Mouse (Mus musculus): Measurements from ENCODE around the gene Ppp4c. TPM values are rescaled to one million over a fixed set of nuclear protein-coding genes. Genes with fewer than 3 reads are reported as not detected.

Gene Ppp4c
- total and polyA plus RNA-seq, 2 experiments, result 45.8 to 97.2 TPM

DNA sequence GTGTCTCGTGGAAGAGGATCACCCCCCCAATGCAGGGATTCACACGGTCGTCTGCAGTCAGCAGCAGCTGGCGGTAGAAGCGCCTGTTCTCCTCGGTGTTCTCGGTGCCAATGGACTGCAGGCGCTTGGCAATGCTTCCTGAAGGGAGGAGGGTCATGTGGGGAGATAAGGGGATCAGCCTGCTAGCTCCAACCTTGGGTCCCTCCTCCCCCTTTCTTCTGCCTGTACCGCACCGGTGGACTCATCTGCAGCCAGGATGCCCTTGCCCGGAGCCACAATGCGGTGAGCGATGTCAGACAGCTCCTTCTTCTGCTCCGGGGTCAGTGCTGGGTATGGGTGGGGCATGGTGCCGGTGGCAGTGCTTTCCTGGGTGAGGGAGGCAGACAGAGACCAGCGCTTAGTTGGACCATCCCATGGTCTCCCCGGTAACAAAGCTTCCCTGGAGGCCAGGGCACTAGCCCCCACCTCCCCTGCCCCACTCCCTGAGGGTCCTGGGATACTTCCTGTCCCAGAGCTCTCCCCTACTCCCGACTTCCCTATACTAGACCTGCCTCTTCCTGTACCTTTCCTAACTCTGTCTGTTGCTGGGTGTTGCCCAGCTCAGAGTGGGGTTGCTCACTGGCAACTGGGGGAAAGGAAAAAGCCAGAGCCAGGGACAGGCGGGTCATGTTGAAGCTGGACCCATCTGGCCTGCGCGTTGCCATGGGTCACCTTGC, 5.3 kb upstream of the Ppp4c start, which contains the start of gene Fam57b:
Fam57b (plus strand) TSS at position 258 of the 716 bp plus-strand sequence.
- 5% methylated on average over 21 of the region's 21 CpGs for WGBS
- H3K9ac ChIP-seq (ENCODE audit: low read depth, low read length), result peak within 1 kb of the TSS; percentile 89
- peak within 1 kb of the TSS; percentile 75 for H3K4me3 ChIP-seq (ENCODE audit: insufficient read depth, low read depth, low read length)
- peak; percentile 43 for DNase-seq (ENCODE audit: extremely low read depth, low read depth, low spot score)
- peaks cover 5% of the 10 kb centered on the region; the same call in 1 of the 2 replicates for H3K4me1 ChIP-seq (ENCODE audit: control insufficient read depth, insufficient read depth, low read length)
- peak within 1 kb of the TSS; percentile 82 for H3K27ac ChIP-seq (replicated peaks; ENCODE audit: insufficient read depth, low read depth, low read length)
- H3K36me3 ChIP-seq (ENCODE audit: control insufficient read depth, insufficient read depth, low read length), result peaks cover 17% of the 10 kb centered on the region
- H3K79me2 ChIP-seq (ENCODE audit: control insufficient read depth, insufficient read depth, low read length), result peaks cover 3% of the 10 kb centered on the region; the same call in 1 of the 2 replicates
- no peaks in the 10 kb centered on the region for H3K27me3 ChIP-seq (ENCODE audit: control insufficient read depth, insufficient read depth, low read length)
- TF ChIP-seq CTCF (IDR thresholded peaks at IDR 0.05; ENCODE audit: low read depth, low read length) (no peak), POLR2A (IDR thresholded peaks at IDR 0.05; ENCODE audit: extremely low read depth, insufficient read depth, low read length) (no peak)

- 79% methylated on average over 8 of the region's 8 CpGs for WGBS
- no peaks in the 10 kb centered on the region for H3K27me3 ChIP-seq (ENCODE audit: control insufficient read depth, insufficient read depth, low read length)
- peaks cover 8% of the 10 kb centered on the region; the same call in 1 of the 2 replicates for H3K79me2 ChIP-seq (ENCODE audit: control insufficient read depth, insufficient read depth, low read length)
- H3K4me3 ChIP-seq (ENCODE audit: insufficient read depth, low read depth, low read length), result no peak overlapping the region
- no peak overlapping the region for H3K27ac ChIP-seq (replicated peaks; ENCODE audit: insufficient read depth, low read depth, low read length)
- peaks cover 5% of the 10 kb centered on the region; the same call in 1 of the 2 replicates for H3K4me1 ChIP-seq (ENCODE audit: control insufficient read depth, insufficient read depth, low read length)
- no peak for DNase-seq (ENCODE audit: extremely low read depth, low read depth, low spot score)
- TF ChIP-seq CTCF (IDR thresholded peaks at IDR 0.05; ENCODE audit: low read depth, low read length), result 0 out of 2 replicates have a peak, but pooled peaks have one; percentile 6
- TF ChIP-seq POLR2A (IDR thresholded peaks at IDR 0.05; ENCODE audit: extremely low read depth, insufficient read depth, low read length), result no peak
- peaks cover 17% of the 10 kb centered on the region for H3K36me3 ChIP-seq (ENCODE audit: control insufficient read depth, insufficient read depth, low read length)
- H3K9ac ChIP-seq (ENCODE audit: low read depth, low read length), result no peak overlapping the region
Measured at GRCm38 (mm10) chr7:126796350-126796932, 4.1 kb upstream of the Ppp4c start.

DNA sequence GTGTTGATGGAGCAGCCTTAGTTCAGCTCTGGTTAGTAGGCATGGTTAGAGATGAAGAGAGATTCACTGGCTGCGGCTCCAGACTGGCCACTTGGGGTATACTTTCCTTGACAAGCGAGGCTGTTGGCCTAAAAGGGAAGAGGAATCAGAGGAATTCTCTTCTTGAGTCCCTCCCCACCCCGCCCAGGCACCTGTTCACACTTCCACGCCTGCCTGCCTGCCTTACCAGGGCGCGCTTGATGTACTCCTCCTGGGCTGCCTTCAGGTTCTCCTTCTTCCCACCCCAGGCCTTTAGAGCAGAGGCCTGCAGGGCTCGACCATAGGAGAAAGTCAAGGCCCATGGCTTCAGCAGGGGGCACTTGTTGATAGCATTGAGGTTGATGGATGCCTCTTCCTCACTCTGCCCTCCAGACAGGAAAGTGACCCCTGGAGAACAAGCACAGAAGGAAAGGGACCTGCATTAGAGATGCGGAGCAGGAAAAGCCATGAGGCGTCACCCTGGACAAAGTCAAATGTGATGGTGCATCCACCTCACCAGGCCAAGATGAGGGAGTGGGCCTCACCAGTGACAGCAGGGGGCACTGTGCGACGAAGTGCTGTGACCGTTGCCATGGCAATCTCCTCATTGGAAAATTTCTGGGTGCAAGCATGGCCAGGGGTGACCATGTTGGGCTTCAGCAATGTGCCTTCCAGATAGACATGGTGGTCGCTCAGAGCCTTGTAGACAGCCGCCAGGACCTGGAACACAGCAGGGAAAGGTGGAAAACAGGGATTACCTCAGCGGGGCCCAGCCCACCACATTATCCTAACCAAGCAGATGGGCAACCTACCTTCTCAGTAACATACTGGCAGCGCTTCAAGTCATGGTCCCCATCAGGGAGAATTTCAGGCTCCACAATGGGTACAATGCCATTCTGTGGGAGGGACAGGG, 3.4 kb upstream of the Ppp4c start:
- DNase-seq (ENCODE audit: extremely low read depth, low read depth, low spot score), result no peak
- no peak overlapping the region for H3K4me3 ChIP-seq (ENCODE audit: insufficient read depth, low read depth, low read length)
- no peak overlapping the region for H3K9ac ChIP-seq (ENCODE audit: low read depth, low read length)
- TF ChIP-seq CTCF (IDR thresholded peaks at IDR 0.05; ENCODE audit: low read depth, low read length), result no peak
- TF ChIP-seq POLR2A (IDR thresholded peaks at IDR 0.05; ENCODE audit: extremely low read depth, insufficient read depth, low read length), result no peak
- peaks cover 20% of the 10 kb centered on the region for H3K36me3 ChIP-seq (ENCODE audit: control insufficient read depth, insufficient read depth, low read length)
- H3K4me1 ChIP-seq (ENCODE audit: control insufficient read depth, insufficient read depth, low read length), result peaks cover 7% of the 10 kb centered on the region
- WGBS, result 89% methylated on average over 16 of the region's 16 CpGs
- peaks cover 8% of the 10 kb centered on the region; the same call in 1 of the 2 replicates for H3K79me2 ChIP-seq (ENCODE audit: control insufficient read depth, insufficient read depth, low read length)
- no peaks in the 10 kb centered on the region for H3K27me3 ChIP-seq (ENCODE audit: control insufficient read depth, insufficient read depth, low read length)
- H3K27ac ChIP-seq (replicated peaks; ENCODE audit: insufficient read depth, low read depth, low read length), result no peak overlapping the region

DNA sequence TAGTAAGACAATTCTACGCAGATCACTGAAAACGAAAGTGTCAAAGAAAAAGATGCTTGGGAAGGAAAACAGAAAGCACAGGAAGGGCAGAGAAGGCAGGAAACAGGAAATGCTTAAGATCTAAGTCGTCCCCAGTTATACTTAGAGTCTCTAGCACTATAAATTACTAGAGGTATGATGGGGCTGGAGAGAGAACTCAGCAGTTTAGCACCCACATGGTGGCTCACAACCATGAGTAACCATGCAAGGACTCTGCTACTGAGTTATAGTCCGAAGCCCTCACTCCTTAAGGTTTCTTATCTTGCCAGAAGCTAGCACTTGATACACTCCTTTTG, 1.9 kb upstream of the Ppp4c start:
- H3K79me2 ChIP-seq (ENCODE audit: control insufficient read depth, insufficient read depth, low read length), result peaks cover 8% of the 10 kb centered on the region; the same call in 1 of the 2 replicates
- H3K27me3 ChIP-seq (ENCODE audit: control insufficient read depth, insufficient read depth, low read length), result no peaks in the 10 kb centered on the region
- 66% methylated on average over 4 of the region's 4 CpGs for WGBS
- H3K4me3 ChIP-seq (ENCODE audit: insufficient read depth, low read depth, low read length), result no peak overlapping the region
- TF ChIP-seq CTCF (IDR thresholded peaks at IDR 0.05; ENCODE audit: low read depth, low read length) (no peak), POLR2A (IDR thresholded peaks at IDR 0.05; ENCODE audit: extremely low read depth, insufficient read depth, low read length) (no peak)
- H3K27ac ChIP-seq (replicated peaks; ENCODE audit: insufficient read depth, low read depth, low read length), result peak overlapping the region; percentile 48; the same call in 1 of the 2 replicates
- no peak for DNase-seq (ENCODE audit: extremely low read depth, low read depth, low spot score)
- H3K4me1 ChIP-seq (ENCODE audit: control insufficient read depth, insufficient read depth, low read length), result peaks cover 9% of the 10 kb centered on the region
- H3K36me3 ChIP-seq (ENCODE audit: control insufficient read depth, insufficient read depth, low read length), result peaks cover 26% of the 10 kb centered on the region
- H3K9ac ChIP-seq (ENCODE audit: low read depth, low read length), result no peak overlapping the region

DNA sequence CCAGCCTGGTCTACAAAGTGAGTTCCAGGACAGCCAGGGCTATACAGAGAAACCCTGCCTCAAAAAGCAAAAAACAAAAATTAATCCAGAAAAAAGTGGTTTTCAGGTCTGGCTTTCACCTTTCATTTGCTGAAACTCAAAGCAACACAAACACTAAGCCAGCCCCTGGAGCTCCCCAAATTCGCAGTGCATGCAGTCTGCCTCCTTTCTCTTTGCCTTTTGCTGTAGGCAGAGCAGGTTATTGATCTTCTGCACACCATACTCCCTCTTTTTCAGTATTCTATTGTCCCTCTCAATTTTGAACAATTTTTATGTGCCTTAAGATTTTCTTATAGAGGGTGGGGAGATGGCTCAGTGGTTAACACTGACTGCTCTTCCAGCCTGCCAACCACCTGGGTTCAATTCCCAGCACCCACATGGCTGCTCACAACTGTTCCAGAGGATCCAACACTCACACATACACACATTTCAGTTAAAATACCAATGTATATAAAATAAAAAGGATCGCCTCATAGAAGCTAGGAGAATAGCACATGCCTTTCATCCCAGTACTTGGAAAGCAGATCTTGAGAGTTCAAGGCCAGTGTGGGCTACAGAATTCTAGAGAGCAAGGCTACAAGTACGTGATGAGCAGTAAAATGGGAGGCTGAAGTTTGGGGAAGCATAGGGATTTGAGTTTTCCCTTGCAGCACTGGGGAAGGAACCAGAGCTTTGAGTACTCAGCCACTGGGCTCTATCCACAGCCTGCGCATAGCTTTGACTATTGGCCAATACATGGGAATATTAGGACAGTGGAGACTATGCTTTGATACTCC, 1.4 kb upstream of the Ppp4c start:
- 78% methylated on average over 4 of the region's 4 CpGs for WGBS
- Histone ChIP-seq H3K79me2 (ENCODE audit: control insufficient read depth, insufficient read depth, low read length) (peaks cover 6% of the 10 kb centered on the region; the same call in 1 of the 2 replicates), H3K4me1 (ENCODE audit: control insufficient read depth, insufficient read depth, low read length) (peaks cover 9% of the 10 kb centered on the region), H3K9ac (ENCODE audit: low read depth, low read length) (no peak overlapping the region), H3K27me3 (ENCODE audit: control insufficient read depth, insufficient read depth, low read length) (no peaks in the 10 kb centered on the region), H3K36me3 (ENCODE audit: control insufficient read depth, insufficient read depth, low read length) (peaks cover 29% of the 10 kb centered on the region), H3K4me3 (ENCODE audit: insufficient read depth, low read depth, low read length) (no peak overlapping the region), H3K27ac (replicated peaks; ENCODE audit: insufficient read depth, low read depth, low read length) (peak overlapping the region; percentile 48)
- DNase-seq (ENCODE audit: extremely low read depth, low read depth, low spot score), result no peak
- no peak for TF ChIP-seq POLR2A (IDR thresholded peaks at IDR 0.05; ENCODE audit: extremely low read depth, insufficient read depth, low read length)

All from liver, adult 2 months (tissue).